18 mouse cellular contexts compared by ENCODE assay signal in genomic region chr10:109498301-109498700, GRCm38 (mm10).
A peak's percentile ranks its signal among the peaks of the same experiment; 100 is the strongest.
DNase-seq lines count a peak whose midpoint lies in the region; ATAC-seq and TF ChIP-seq lines count a peak whose summit lies in the region.
"Had no signal": no experiment of that assay in that cellular context is flagged by ENCODE, and none has a peak within 500 bp of the region (broad histone marks: within the 10 kb centered on the region; RNA-seq: fewer than 3 reads in every experiment).

No protein-coding gene starts in this region.

- no peak for TF ChIP-seq CTCF in lung, embryonic 14.5 days (IDR thresholded peaks at IDR 0.05; ENCODE audit: low read depth)

- H3K27me3 ChIP-seq in embryonic facial prominence, embryonic 14.5 days (replicated peaks; ENCODE audit: control insufficient read depth, insufficient read depth, low read length), result no peaks in the 10 kb centered on the region
- no peaks in the 10 kb centered on the region for H3K27me3 ChIP-seq in embryonic facial prominence, embryonic 10.5 days (replicated peaks; ENCODE audit: low read depth, poor library complexity, severe bottlenecking)
- H3K27me3 ChIP-seq in lung, embryonic 14.5 days (ENCODE audit: insufficient read depth, low read length), result no peaks in the 10 kb centered on the region
- H3K27me3 ChIP-seq: embryonic facial prominence, embryonic 13.5 days; forebrain, embryonic 13.5 days; heart, embryonic 15.5 days; hindbrain, embryonic 13.5 days had no signal

- 67% methylated on average over 3 of the region's 3 CpGs for WGBS in embryonic facial prominence, embryonic 14.5 days
- 76% methylated on average over 3 of the region's 3 CpGs for WGBS in embryonic facial prominence, embryonic 10.5 days
- 24% methylated on average over 3 of the region's 3 CpGs for WGBS in lung, embryonic 14.5 days

- ATAC-seq in embryonic facial prominence, embryonic 14.5 days (ENCODE audit: low read depth), result no peak
- peak; percentile 31; the same call in 1 of the 2 replicates for ATAC-seq in lung, embryonic 14.5 days (ENCODE audit: insufficient read depth)
- ATAC-seq: forebrain, embryonic 13.5 days; forebrain, postnatal 0 days had no signal

- no peak overlapping the region for H3K4me3 ChIP-seq in embryonic facial prominence, embryonic 14.5 days (ENCODE audit: low read depth, low read length)
- no peak overlapping the region for H3K4me3 ChIP-seq in embryonic facial prominence, embryonic 10.5 days
- no peak overlapping the region for H3K4me3 ChIP-seq in lung, embryonic 14.5 days (ENCODE audit: low read depth, low read length)
- H3K4me3 ChIP-seq: embryonic facial prominence, embryonic 13.5 days; forebrain, embryonic 13.5 days; heart, adult 2 months; heart, embryonic 15.5 days; hindbrain, embryonic 13.5 days had no signal

- no peaks in the 10 kb centered on the region for H3K9me3 ChIP-seq in embryonic facial prominence, embryonic 14.5 days (ENCODE audit: control insufficient read depth, low read length)
- no peaks in the 10 kb centered on the region for H3K9me3 ChIP-seq in embryonic facial prominence, embryonic 10.5 days
- H3K9me3 ChIP-seq in lung, embryonic 14.5 days (ENCODE audit: low read depth, low read length), result no peaks in the 10 kb centered on the region
- H3K9me3 ChIP-seq: embryonic facial prominence, embryonic 13.5 days; forebrain, embryonic 13.5 days; heart, embryonic 15.5 days; hindbrain, embryonic 13.5 days had no signal

- H3K4me2 ChIP-seq in embryonic facial prominence, embryonic 14.5 days (ENCODE audit: low read depth, low read length), result no peak overlapping the region
- no peak overlapping the region for H3K4me2 ChIP-seq in lung, embryonic 14.5 days
- H3K4me2 ChIP-seq: embryonic facial prominence, embryonic 13.5 days; forebrain, embryonic 13.5 days; heart, embryonic 11.5 days; heart, embryonic 15.5 days; hindbrain, embryonic 13.5 days had no signal

- no peaks in the 10 kb centered on the region for H3K4me1 ChIP-seq in embryonic facial prominence, embryonic 14.5 days (ENCODE audit: control insufficient read depth, insufficient read depth, low read length)
- H3K4me1 ChIP-seq in embryonic facial prominence, embryonic 10.5 days, result no peaks in the 10 kb centered on the region
- H3K4me1 ChIP-seq in lung, embryonic 14.5 days (ENCODE audit: insufficient read depth), result no peaks in the 10 kb centered on the region
- H3K4me1 ChIP-seq: embryonic facial prominence, embryonic 13.5 days; forebrain, embryonic 13.5 days; heart, embryonic 15.5 days; hindbrain, embryonic 13.5 days had no signal

- no peak overlapping the region for H3K9ac ChIP-seq in embryonic facial prominence, embryonic 14.5 days (ENCODE audit: low read depth, low read length)
- H3K9ac ChIP-seq in lung, embryonic 14.5 days, result no peak overlapping the region
- H3K9ac ChIP-seq: embryonic facial prominence, embryonic 13.5 days; forebrain, embryonic 13.5 days; forebrain, postnatal 0 days; heart, embryonic 15.5 days; hindbrain, embryonic 13.5 days had no signal

- H3K36me3 ChIP-seq in embryonic facial prominence, embryonic 14.5 days (ENCODE audit: control insufficient read depth, insufficient read depth, low read length), result no peaks in the 10 kb centered on the region
- H3K36me3 ChIP-seq in embryonic facial prominence, embryonic 10.5 days (replicated peaks), result no peaks in the 10 kb centered on the region
- no peaks in the 10 kb centered on the region for H3K36me3 ChIP-seq in lung, embryonic 14.5 days (ENCODE audit: insufficient read depth)
- H3K36me3 ChIP-seq: embryonic facial prominence, embryonic 13.5 days; heart, embryonic 15.5 days; hindbrain, embryonic 13.5 days had no signal

- DNase-seq in embryonic facial prominence, embryonic 14.5 days (ENCODE audit: low spot score), result peak; percentile 7
- DNase-seq in embryonic facial prominence, embryonic 10.5 days (ENCODE audit: low spot score), result no peak
- peak; percentile 16 for DNase-seq in lung, embryonic 14.5 days
- no peak for DNase-seq in lung, postnatal 4 days
- peak; percentile 2 for DNase-seq in ovary, postnatal 14 days (ENCODE audit: low spot score)
- DNase-seq in ovary, postnatal 10 days (ENCODE audit: low spot score), result no peak
- DNase-seq: cerebellum, adult 11-12 months; cerebellum, adult 9-10 months; cerebellum, postnatal 25 days; forebrain, postnatal 0 days; gastrocnemius, postnatal 14 days; heart, adult 2 months; heart, postnatal 14 days had no signal

- H3K27ac ChIP-seq in embryonic facial prominence, embryonic 14.5 days (replicated peaks; ENCODE audit: low read depth, low read length), result no peak overlapping the region
- H3K27ac ChIP-seq in embryonic facial prominence, embryonic 10.5 days (replicated peaks), result no peak overlapping the region
- no peak overlapping the region for H3K27ac ChIP-seq in lung, embryonic 14.5 days (ENCODE audit: low read depth)
- H3K27ac ChIP-seq: embryonic facial prominence, embryonic 13.5 days; forebrain, embryonic 13.5 days; heart, adult 2 months; heart, embryonic 15.5 days; hindbrain, embryonic 13.5 days had no signal

Comparison
In these comparisons a context has a peak if more than half of its experiments do, and no peak if none do; other contexts are left out.
1. DNase-seq: peak in embryonic facial prominence, embryonic 14.5 days (single experiment), lung, embryonic 14.5 days (single experiment) and ovary, postnatal 14 days (single experiment); none in embryonic facial prominence, embryonic 10.5 days (single experiment), lung, postnatal 4 days (0 of 2) and ovary, postnatal 10 days (single experiment).